Mouse (Mus musculus) erythroblast, embryonic 14.5 days (primary cell): ENCODE data around the gene Bcor.

Source experiments
- GATA1 ChIP-seq: IDR thresholded peaks from 2 replicates; pipeline ENCODE4 v1.6.1; 2012; ENCODE audit warnings: low read length, inconsistent platforms, mixed read lengths
- TAL1 ChIP-seq: IDR thresholded peaks from 3 replicates; pipeline ENCODE4 v1.6.1; 2012; ENCODE audit warnings: low read length, inconsistent platforms, mixed read lengths

GRCm38 (mm10) chrX:12151269-12151995 lies 8.7 kb downstream of the Bcor start:
- TF ChIP-seq GATA1 (no peak), TAL1 (no peak)
